Mouse (Mus musculus) thymus, postnatal 25 days (tissue): ENCODE data around the gene Ndufa12.

ENCODE experiments used
- DNase-seq: peaks from one replicate; pipeline ENCODE4 v3.0.0; 2022

Gene Ndufa12

GRCm38 (mm10) chr10:94230172-94230981 is 31.9 kb downstream of the Ndufa12 start:
- no peak for DNase-seq

GRCm38 (mm10) chr10:94231025-94231424 is 32.5 kb downstream of the Ndufa12 start:
- no peak for DNase-seq

- DNase-seq, result peak; percentile 28
Observed at GRCm38 (mm10) chr10:94235200-94235599, 36.7 kb downstream of the Ndufa12 start.

- DNase-seq, result peak; percentile 69
Observed at GRCm38 (mm10) chr10:94241346-94241745, 42.8 kb downstream of the Ndufa12 start.

GRCm38 (mm10) chr10:94247748-94248349 is 49.3 kb downstream of the Ndufa12 start:
- peak; percentile 28 for DNase-seq

- DNase-seq, result no peak
Observed at GRCm38 (mm10) chr10:94249575-94250456, 51.3 kb downstream of the Ndufa12 start.

GRCm38 (mm10) chr10:94253260-94253807 is 54.8 kb downstream of the Ndufa12 start:
- DNase-seq, result no peak

GRCm38 (mm10) chr10:94254766-94255165 is 56.2 kb downstream of the Ndufa12 start:
- no peak for DNase-seq

- no peak for DNase-seq
Observed at GRCm38 (mm10) chr10:94255744-94256143, 57.2 kb downstream of the Ndufa12 start.

GRCm38 (mm10) chr10:94256518-94256917 is 58.0 kb downstream of the Ndufa12 start:
- no peak for DNase-seq

GRCm38 (mm10) chr10:94260544-94260943 is 62.0 kb downstream of the Ndufa12 start:
- no peak for DNase-seq

GRCm38 (mm10) chr10:94262646-94263045 is 64.1 kb downstream of the Ndufa12 start:
- no peak for DNase-seq

GRCm38 (mm10) chr10:94263211-94263610 is 64.7 kb downstream of the Ndufa12 start:
- DNase-seq, result no peak

GRCm38 (mm10) chr10:94265656-94266542 is 67.4 kb downstream of the Ndufa12 start:
- DNase-seq, result no peak
